Mouse (Mus musculus): ENCODE results near the gene Pde1b. TPM values are rescaled to one million over a fixed set of nuclear protein-coding genes. Genes with fewer than 3 reads are reported as not detected.
A peak's percentile ranks its signal among the peaks of the same experiment; 100 is the strongest.

The Pde1b gene
- polyA plus RNA-seq, 1 experiment from 2014 or later: 91.0 TPM

GRCm38 (mm10) chr15:103518600-103519385 lies 16.0 kb downstream of the Pde1b start:
- Histone ChIP-seq H3K4me3 (ENCODE audit: low read length) (no peak overlapping the region), H3K4me2 (ENCODE audit: low read length) (peak overlapping the region; percentile 28), H3K4me1 (ENCODE audit: control insufficient read depth, insufficient read depth, low read depth, low read length) (peaks cover 55% of the 10 kb centered on the region), H3K27ac (ENCODE audit: low read depth, low read length) (peak overlapping the region; percentile 83), H3K9me3 (ENCODE audit: control insufficient read depth, low read length) (no peaks in the 10 kb centered on the region), H3K36me3 (ENCODE audit: control insufficient read depth, insufficient read depth, low read length) (peaks cover 7% of the 10 kb centered on the region), H3K27me3 (replicated peaks; ENCODE audit: control insufficient read depth, insufficient read depth, low read length) (no peaks in the 10 kb centered on the region), H3K9ac (ENCODE audit: low read depth, low read length) (peak overlapping the region; percentile 30; the same call in 1 of the 2 replicates)
- ATAC-seq: peak; percentile 79
- 3% methylated on average over 5 of the region's 5 CpGs for WGBS

DNA sequence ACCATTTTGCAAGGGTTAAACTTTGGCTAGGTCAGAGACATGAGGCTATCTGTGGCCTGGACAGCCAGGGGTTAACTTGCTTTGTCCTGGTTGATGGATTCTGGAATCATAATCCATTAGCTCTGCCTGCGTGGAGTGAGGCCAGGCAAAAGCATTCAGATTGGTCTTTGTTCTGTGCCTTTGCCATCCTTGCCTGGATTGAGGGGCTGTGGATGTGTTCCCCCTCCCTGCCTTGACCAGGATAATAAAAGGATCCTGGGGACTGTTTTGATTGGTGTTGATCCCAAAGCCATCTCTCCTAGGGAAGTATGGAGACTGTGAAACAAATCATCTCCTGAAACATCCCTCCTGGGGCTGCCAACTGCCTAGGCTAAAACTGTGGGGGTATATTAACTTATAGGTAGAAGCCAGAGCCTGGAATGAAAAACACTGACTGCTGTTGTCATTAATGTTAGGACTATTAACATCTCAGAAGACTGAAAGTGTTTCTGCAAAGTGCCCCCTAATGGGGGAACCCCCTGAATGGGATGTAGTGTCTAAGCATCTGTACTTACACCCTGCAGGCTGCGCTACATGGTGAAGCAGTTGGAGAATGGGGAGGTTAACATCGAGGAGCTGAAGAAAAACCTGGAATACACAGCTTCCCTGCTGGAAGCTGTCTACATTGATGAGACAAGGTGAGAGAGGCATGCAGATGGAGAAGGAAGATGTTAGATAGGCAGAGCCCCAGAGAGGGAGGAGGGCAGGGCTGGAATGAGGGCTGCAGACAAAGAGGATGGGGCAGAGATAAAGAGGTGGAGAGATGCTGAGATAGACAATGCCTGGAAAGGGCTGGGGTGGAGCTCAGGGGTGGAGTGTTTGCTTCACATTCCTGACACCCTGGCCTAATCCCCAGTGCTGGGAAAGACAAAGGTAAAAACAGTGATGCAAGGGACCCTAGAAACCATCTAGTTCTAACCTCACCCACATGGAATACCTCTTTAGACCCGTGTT lies 16.8 kb downstream of the Pde1b start:
- Histone ChIP-seq H3K27me3 (replicated peaks; ENCODE audit: control insufficient read depth, insufficient read depth, low read length) (no peaks in the 10 kb centered on the region), H3K4me3 (ENCODE audit: low read length) (no peak overlapping the region), H3K4me2 (ENCODE audit: low read length) (peak overlapping the region; percentile 28), H3K27ac (ENCODE audit: low read depth, low read length) (peak overlapping the region; percentile 83), H3K9me3 (ENCODE audit: control insufficient read depth, low read length) (no peaks in the 10 kb centered on the region), H3K9ac (ENCODE audit: low read depth, low read length) (peak overlapping the region; percentile 37; the same call in 1 of the 2 replicates), H3K4me1 (ENCODE audit: control insufficient read depth, insufficient read depth, low read depth, low read length) (peaks cover 50% of the 10 kb centered on the region), H3K36me3 (ENCODE audit: control insufficient read depth, insufficient read depth, low read length) (peaks cover 14% of the 10 kb centered on the region)
- 12% methylated on average over 4 of the region's 4 CpGs for WGBS
- peak; percentile 56 for ATAC-seq

- Histone ChIP-seq H3K4me2 (ENCODE audit: low read length) (no peak overlapping the region), H3K27ac (ENCODE audit: low read depth, low read length) (peak overlapping the region; percentile 49; the same call in 1 of the 2 replicates), H3K27me3 (replicated peaks; ENCODE audit: control insufficient read depth, insufficient read depth, low read length) (no peaks in the 10 kb centered on the region), H3K4me1 (ENCODE audit: control insufficient read depth, insufficient read depth, low read depth, low read length) (peaks cover 38% of the 10 kb centered on the region), H3K4me3 (ENCODE audit: low read length) (no peak overlapping the region), H3K36me3 (ENCODE audit: control insufficient read depth, insufficient read depth, low read length) (peaks cover 21% of the 10 kb centered on the region), H3K9ac (ENCODE audit: low read depth, low read length) (no peak overlapping the region), H3K9me3 (ENCODE audit: control insufficient read depth, low read length) (no peaks in the 10 kb centered on the region)
- 68% methylated on average over 3 of the region's 3 CpGs for WGBS
- ATAC-seq: no peak
These were observed 19.7 kb downstream of the Pde1b start for GRCm38 (mm10) chr15:103522458-103523099.

DNA sequence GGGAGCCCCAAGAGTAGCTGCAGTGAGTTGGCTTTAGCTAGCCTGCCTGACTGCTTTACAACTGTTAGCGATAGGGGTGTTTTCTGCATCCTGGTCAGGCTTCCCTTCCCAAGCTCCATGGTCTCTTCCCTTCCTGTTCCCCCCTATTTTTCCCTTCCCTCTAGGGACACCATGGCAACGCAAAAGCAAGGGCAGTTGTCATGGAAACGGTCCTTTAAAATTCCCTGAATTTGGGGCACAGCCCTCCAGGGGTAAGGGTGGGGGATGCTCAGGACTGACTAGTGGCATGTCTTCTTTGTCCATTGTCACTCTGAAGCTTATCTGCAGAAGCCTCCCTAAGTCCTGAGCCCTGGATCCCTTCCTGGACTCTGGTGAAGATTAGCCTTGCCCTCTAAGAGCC lies 20.3 kb downstream of the Pde1b start:
- Histone ChIP-seq H3K4me3 (ENCODE audit: low read length) (no peak overlapping the region), H3K27ac (ENCODE audit: low read depth, low read length) (0 out of 2 replicates have a peak overlapping the region, but pooled peaks have one; percentile 49), H3K4me2 (ENCODE audit: low read length) (no peak overlapping the region), H3K36me3 (ENCODE audit: control insufficient read depth, insufficient read depth, low read length) (peaks cover 21% of the 10 kb centered on the region), H3K4me1 (ENCODE audit: control insufficient read depth, insufficient read depth, low read depth, low read length) (peaks cover 33% of the 10 kb centered on the region), H3K27me3 (replicated peaks; ENCODE audit: control insufficient read depth, insufficient read depth, low read length) (no peaks in the 10 kb centered on the region), H3K9me3 (ENCODE audit: control insufficient read depth, low read length) (no peaks in the 10 kb centered on the region), H3K9ac (ENCODE audit: low read depth, low read length) (0 out of 2 replicates have a peak overlapping the region, but pooled peaks have one; percentile 1)
- ATAC-seq: no peak
- WGBS: 23% methylated on average over 3 of the region's 3 CpGs

GRCm38 (mm10) chr15:103530372-103530771 lies 27.5 kb downstream of the Pde1b start:
- Histone ChIP-seq H3K27ac (ENCODE audit: low read depth, low read length) (peak overlapping the region; percentile 41), H3K36me3 (ENCODE audit: control insufficient read depth, insufficient read depth, low read length) (peaks cover 8% of the 10 kb centered on the region), H3K9me3 (ENCODE audit: control insufficient read depth, low read length) (no peaks in the 10 kb centered on the region), H3K4me2 (ENCODE audit: low read length) (no peak overlapping the region), H3K27me3 (replicated peaks; ENCODE audit: control insufficient read depth, insufficient read depth, low read length) (no peaks in the 10 kb centered on the region), H3K4me1 (ENCODE audit: control insufficient read depth, insufficient read depth, low read depth, low read length) (no peaks in the 10 kb centered on the region; the same call in 1 of the 2 replicates), H3K4me3 (ENCODE audit: low read length) (no peak overlapping the region), H3K9ac (ENCODE audit: low read depth, low read length) (0 out of 2 replicates have a peak overlapping the region, but pooled peaks have one; percentile 24)
- 9% methylated on average over 5 of the region's 5 CpGs for whole genome bisulfite sequencing
- peak; percentile 80 for ATAC-seq

GRCm38 (mm10) chr15:103534054-103534620 lies 31.3 kb downstream of the Pde1b start:
- peaks cover 13% of the 10 kb centered on the region for H3K4me1 ChIP-seq (ENCODE audit: control insufficient read depth, insufficient read depth, low read depth, low read length)
- no peak overlapping the region for H3K27ac ChIP-seq (ENCODE audit: low read depth, low read length)
- WGBS: 83% methylated on average over 7 of the region's 7 CpGs
- H3K9me3 ChIP-seq (ENCODE audit: control insufficient read depth, low read length): no peaks in the 10 kb centered on the region
- H3K4me2 ChIP-seq (ENCODE audit: low read length): no peak overlapping the region
- ATAC-seq: no peak
- H3K9ac ChIP-seq (ENCODE audit: low read depth, low read length): no peak overlapping the region
- no peaks in the 10 kb centered on the region for H3K27me3 ChIP-seq (replicated peaks; ENCODE audit: control insufficient read depth, insufficient read depth, low read length)
- peaks cover 2% of the 10 kb centered on the region; the same call in 1 of the 2 replicates for H3K36me3 ChIP-seq (ENCODE audit: control insufficient read depth, insufficient read depth, low read length)
- H3K4me3 ChIP-seq (ENCODE audit: low read length): no peak overlapping the region

GRCm38 (mm10) chr15:103535030-103535429 lies 32.2 kb downstream of the Pde1b start:
- WGBS: 71% methylated on average over 2 of the region's 2 CpGs
- Histone ChIP-seq H3K4me1 (ENCODE audit: control insufficient read depth, insufficient read depth, low read depth, low read length) (peaks cover 13% of the 10 kb centered on the region), H3K27ac (ENCODE audit: low read depth, low read length) (no peak overlapping the region), H3K4me3 (ENCODE audit: low read length) (no peak overlapping the region), H3K4me2 (ENCODE audit: low read length) (no peak overlapping the region), H3K27me3 (replicated peaks; ENCODE audit: control insufficient read depth, insufficient read depth, low read length) (no peaks in the 10 kb centered on the region), H3K9ac (ENCODE audit: low read depth, low read length) (no peak overlapping the region; the same call in none of the 2 replicates), H3K9me3 (ENCODE audit: control insufficient read depth, low read length) (no peaks in the 10 kb centered on the region), H3K36me3 (ENCODE audit: control insufficient read depth, insufficient read depth, low read length) (peaks cover 2% of the 10 kb centered on the region; the same call in 1 of the 2 replicates)
- ATAC-seq: no peak

DNA sequence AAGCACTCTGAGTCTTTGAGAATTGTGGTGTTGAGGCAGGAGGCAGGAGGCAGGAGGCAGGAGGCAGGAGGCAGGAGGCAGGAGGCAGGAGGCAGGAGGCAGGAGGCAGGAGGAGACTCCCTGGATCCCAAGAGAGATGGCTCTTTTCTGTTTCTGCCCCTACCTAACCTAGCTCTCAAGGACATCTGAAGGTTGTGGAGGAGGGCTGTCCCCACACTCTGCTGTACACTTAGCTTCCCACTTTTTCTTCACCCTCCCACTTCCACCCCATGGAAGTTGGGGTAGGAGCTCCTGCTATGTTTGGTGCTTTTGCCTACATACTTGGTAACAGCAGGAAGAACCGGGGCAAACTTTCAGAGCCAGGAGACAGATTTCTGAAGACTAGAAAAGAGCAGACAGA lies 33.0 kb downstream of the Pde1b start:
- WGBS: 55% methylated on average over 1 of the region's 1 CpGs
- Histone ChIP-seq H3K4me3 (ENCODE audit: low read length) (no peak overlapping the region), H3K27ac (ENCODE audit: low read depth, low read length) (no peak overlapping the region), H3K9ac (ENCODE audit: low read depth, low read length) (no peak overlapping the region), H3K27me3 (replicated peaks; ENCODE audit: control insufficient read depth, insufficient read depth, low read length) (no peaks in the 10 kb centered on the region), H3K4me1 (ENCODE audit: control insufficient read depth, insufficient read depth, low read depth, low read length) (peaks cover 13% of the 10 kb centered on the region), H3K9me3 (ENCODE audit: control insufficient read depth, low read length) (no peaks in the 10 kb centered on the region), H3K36me3 (ENCODE audit: control insufficient read depth, insufficient read depth, low read length) (peaks cover 2% of the 10 kb centered on the region; the same call in 1 of the 2 replicates), H3K4me2 (ENCODE audit: low read length) (peak overlapping the region; percentile 22; the same call in 1 of the 2 replicates)
- no peak for ATAC-seq
